Mouse (Mus musculus) CD4-positive, CD25-positive, alpha-beta regulatory T cell, adult 9 weeks (primary cell): ENCODE results near the gene Slc51a. TPM values are rescaled to one million over a fixed set of nuclear protein-coding genes. Genes with fewer than 3 reads are reported as not detected.

Experiments
- polyA plus RNA-seq: library from polyadenylated mRNA; unstranded; fragments of 100-300 nt; shearing (Covaris generic); gene quantifications from one replicate; pipeline ENCODE4 v1.2.1, GENCODE M21; 2017

Gene Slc51a
- 0.15 TPM for polyA plus RNA-seq

GRCm38 (mm10) chr16:32487234-32488111, at the start of gene Slc51a:
TSS of gene Slc51a (minus strand) at chr16:32487879.

GRCm38 (mm10) chr16:32495965-32496364, 8.3 kb upstream of the Slc51a start, which contains the start of gene Zdhhc19:
TSS of gene Zdhhc19 (plus strand) at chr16:32496265.

GRCm38 (mm10) chr16:32430474-32431046, 57.1 kb downstream of the Slc51a start, which contains the start of gene Pcyt1a:
TSS of gene Pcyt1a (plus strand) at chr16:32430921.

Other genes starting within 250 kb of the Slc51a start
- gene Fbxo45, start 240.7 kb downstream of the Slc51a start, polyA plus RNA-seq = 2.5 TPM
- gene Wdr53, start 240.7 kb downstream of the Slc51a start, polyA plus RNA-seq = 25.0 TPM
- gene Smco1, start 216.4 kb downstream of the Slc51a start, polyA plus RNA-seq = not detected
- gene Rnf168, start 210.4 kb downstream of the Slc51a start, polyA plus RNA-seq = 12.3 TPM
- gene Ubxn7, start 155.6 kb downstream of the Slc51a start, polyA plus RNA-seq = 33.3 TPM
- gene Tm4sf19, start 87.4 kb downstream of the Slc51a start, polyA plus RNA-seq = not detected
- 4.4 TPM for gene Tctex1d2, start 68.2 kb downstream of the Slc51a start, polyA plus RNA-seq
- 15.5 TPM for gene Pcyt1a, start 57.0 kb downstream of the Slc51a start, polyA plus RNA-seq
- gene Zdhhc19, start 8.4 kb upstream of the Slc51a start, polyA plus RNA-seq = not detected
- gene Tfrc, start 121.0 kb upstream of the Slc51a start, polyA plus RNA-seq = 38.9 TPM
- 13.9 TPM for gene Tnk2, start 156.0 kb upstream of the Slc51a start, polyA plus RNA-seq
- not detected for gene Muc4, start 248.0 kb upstream of the Slc51a start, polyA plus RNA-seq